Mouse (Mus musculus) embryonic stem cell, embryonic (primary cell): ENCODE results near the gene Spag16.

Experiments
- CTCF ChIA-PET, 4 experiments: fragments of 300-600 bp in 2 of 4; fragments of 350-600 bp in 2 of 4; sonication (Branson Sonifier 250); formaldehyde crosslinking; loops; one replicate each; lab custom pipeline; 2022; ENCODE audit warnings: inconsistent platforms in 2 of 4; lab: Charles Lee
- POLR2A ChIA-PET, 4 experiments: fragments of 300-600 bp in 2 of 4; fragments of 350-600 bp in 2 of 4; sonication (Branson Sonifier 250); formaldehyde crosslinking; loops; one replicate each; lab custom pipeline; 2022; ENCODE audit warnings: antibody characterized with exemption in 4 of 4, inconsistent platforms in 1 of 4; lab: Charles Lee

The Spag16 gene

GRCm38 (mm10) chr1:70725655-70726066, 898.9 kb downstream of the Spag16 start, which contains the start of gene Vwc2l:
Vwc2l (plus strand) TSS chr1:70725715.
- CTCF ChIA-PET, result interaction anchor here in 1 of 4 experiments (0.6 to 1.1 kb wide), 2 partner anchors 618 to 806 kb away, joined by 3 to 5 read pairs; no protein-coding TSS in a partner anchor
- POLR2A ChIA-PET, result interaction anchor here in 1 of 4 experiments (0.6 kb wide), 1 partner anchor 329 kb away, joined by 3 read pairs; no protein-coding TSS in a partner anchor
